Mouse (Mus musculus): ENCODE results near the gene Dnase1l2.

DNA sequence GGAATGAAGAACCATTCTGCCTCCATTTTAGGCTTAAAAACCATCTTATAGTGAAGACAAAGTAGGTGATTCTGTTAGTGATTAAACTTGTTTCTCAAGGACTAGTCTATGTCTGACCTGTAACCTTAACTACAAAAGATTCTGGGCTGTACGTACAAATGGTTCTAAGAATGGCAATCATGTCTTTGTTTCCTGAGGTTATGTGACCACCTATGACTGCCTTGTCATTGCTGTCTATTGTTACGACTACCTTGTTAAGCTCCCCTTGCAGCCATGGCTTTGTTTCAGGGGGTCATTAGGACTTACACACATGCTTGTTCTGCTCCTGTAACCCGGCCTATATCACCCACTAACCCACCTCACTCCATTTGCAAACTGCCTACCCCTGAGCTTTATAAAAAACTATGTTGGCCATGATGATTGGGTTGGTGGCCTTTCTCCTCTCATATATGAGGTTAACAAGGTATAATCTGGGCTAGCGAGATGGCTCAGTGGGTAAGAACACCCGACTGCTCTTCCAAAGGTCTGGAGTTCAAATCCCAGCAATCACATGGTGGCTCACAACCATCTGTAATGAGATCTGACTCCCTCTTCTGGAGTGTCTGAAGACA, 25.8 kb upstream of the Dnase1l2 start:
- TF ChIP-seq CTCF (IDR thresholded peaks at IDR 0.05; ENCODE audit: extremely low read depth, insufficient read depth, low read length) = no peak
- TF ChIP-seq POLR2A (IDR thresholded peaks at IDR 0.05; ENCODE audit: extremely low read depth, insufficient read depth, low read length) = no peak
